Mouse (Mus musculus) megakaryocyte progenitor cell, adult 5-6 weeks (primary cell): ENCODE measurements at regions not wholly inside any gene's neighbourhood (a gene's known extent, or its start where the extent isn't known, plus 50 kb on each side); places are given as distances from the start of the nearest gene placed in this dataset.
A peak's percentile ranks its signal among the peaks of the same experiment; 100 is the strongest.

Source experiments
- ATAC-seq: replicated peaks from 2 replicates; pipeline ENCODE4 v1.8.0; 2016; ENCODE audit warnings: mild to moderate bottlenecking, moderate TSS enrichment, inconsistent platforms; ENCODE audit not compliant: poor library complexity

DNA sequence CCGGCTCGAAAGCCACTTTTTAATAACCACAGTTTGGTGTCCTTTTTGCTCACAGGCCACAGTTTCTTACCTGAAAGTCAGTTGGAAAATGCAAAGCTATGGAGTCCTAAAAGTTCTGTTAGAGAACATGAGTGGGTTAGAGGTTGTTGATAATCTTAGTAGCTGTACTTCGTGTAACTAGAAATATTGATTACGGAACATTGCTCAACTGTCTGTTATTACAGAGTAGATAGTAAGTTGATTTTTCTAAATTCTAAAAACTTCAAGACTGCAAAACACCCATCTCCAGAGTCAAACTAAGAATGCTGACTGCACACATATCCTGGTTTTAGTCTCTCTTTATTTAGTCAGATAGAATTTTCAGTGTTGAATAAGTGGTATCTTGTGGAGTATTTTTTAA is 111.0 kb downstream of the Slc38a4 start:
- no peak for ATAC-seq

DNA sequence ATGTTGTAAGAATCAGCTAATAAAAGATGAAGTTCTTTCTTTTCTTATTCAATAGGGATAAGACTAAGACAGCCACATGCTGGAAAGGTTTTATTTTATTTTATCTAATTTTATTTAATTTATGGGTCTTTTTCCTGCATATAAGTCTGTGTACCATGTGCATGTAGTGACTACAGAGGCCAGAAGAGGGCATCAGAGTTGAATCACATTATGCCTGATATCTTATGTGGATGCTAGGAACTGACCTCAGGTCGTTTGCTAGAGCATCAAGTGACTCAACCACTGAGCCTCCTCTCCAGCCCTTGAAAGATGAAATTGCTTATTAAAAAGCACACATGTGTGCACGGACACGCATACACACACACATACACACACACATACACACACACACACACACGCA is 113.1 kb downstream of the Slc38a4 start:
- ATAC-seq = peak; percentile 52; the same call in 1 of the 2 replicates

DNA sequence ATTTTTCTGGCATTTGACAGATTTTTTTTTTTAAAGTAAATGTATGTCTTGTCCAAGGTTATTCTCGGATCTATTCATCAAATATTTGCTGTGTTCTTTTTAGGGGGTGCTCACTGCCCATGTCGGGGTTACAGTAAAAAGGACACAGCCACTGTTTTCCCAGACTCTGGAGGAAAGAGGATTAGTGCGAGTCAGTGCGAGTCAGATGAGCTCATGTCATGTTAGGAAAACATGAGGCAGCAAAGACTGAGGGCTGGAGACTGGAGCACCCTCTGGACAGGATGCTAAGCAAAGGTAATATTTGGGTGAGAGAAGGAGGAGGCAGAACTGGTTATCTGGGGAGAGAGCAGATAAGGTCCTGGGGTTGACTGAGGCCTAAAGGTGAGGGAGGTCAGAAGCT is 117.3 kb downstream of the Slc38a4 start:
- ATAC-seq = no peak

DNA sequence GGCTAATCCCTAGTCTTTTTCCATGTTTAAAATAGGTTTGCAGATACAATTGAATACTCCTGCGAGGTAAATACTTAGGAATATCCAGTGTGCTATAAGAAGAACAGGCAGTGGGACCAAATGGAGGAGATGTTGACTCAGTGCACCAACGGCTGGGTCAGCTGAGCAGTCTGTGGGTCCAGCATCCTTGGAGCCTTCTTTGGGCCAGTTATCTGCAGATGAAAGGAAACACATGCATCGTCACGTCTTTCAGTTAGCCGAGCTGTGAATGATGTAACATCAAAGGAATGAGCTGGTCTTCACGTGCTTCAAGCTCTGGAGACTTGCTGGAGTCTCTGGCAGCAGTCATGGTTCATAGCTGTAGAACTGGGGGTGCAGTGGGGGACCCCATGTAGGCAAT is 118.1 kb downstream of the Slc38a4 start:
- ATAC-seq = no peak

DNA sequence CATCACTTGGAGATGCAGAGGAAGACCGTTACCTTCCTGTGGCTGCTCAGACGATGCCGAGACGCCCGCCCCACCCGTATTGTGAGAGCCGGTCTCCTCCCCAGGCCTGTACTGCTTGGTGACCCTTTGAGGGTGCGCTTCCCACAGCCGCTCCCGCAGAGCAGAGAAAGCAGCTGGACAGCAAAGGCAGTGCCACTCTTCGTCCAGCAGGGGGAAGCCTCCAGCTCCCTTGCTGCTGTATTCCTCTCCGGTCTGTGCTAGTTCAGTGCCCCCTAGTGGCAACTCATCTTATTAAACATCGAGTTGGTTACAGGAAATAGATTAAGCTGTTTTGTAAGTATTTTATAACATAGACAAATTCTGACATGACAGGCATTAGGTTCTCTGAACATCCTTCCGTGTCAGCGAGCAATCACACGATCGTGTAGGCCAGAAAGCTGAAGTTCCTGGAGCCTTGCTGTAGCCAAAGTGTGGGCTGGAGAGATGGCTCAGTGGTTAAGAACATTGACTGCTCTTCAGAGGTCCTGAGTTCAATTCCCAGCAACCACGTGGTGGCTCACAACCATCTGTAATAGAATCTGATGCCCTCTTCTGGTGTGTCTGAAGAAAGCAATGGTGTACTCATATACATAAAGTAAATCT is 118.9 kb downstream of the Slc38a4 start:
- peak; percentile 100 for ATAC-seq

DNA sequence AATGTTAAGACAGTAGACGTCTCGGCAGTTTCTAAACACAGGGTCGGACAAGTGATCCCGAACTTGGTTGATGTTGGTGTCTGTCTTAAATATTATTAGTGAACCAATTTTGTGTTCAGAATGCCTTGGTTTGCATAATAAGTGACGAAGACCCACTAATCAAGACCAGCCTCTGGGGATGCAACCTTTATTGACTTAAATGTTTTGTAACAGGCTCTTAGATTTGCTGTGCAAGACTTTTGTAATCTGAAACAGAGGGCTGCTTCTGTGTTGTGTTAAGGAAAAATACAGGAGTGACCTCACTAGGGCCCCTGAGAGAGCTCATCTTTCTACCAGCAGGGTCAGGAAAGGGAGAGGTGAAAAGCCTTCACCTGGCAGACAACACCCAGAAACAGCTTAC is 119.5 kb downstream of the Slc38a4 start:
- no peak for ATAC-seq

DNA sequence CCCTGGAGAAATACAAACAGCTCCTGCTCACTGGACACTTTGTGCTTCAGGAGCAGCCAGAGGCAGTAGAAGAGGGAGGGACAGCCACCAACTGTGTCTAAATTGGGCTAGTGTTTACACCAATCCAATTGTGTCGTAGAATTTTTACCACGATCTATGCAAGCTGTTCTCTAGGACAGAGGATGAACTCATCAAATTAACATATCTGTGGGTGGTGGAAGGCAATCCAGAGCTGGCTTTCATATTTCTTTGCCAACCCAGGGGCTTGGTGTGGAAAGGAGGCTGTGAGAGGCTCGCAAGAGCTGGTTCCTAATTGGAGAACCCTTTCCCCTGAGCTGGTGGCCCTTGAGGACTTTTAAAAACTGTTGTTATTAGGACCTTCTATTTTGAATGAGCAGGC is 122.3 kb downstream of the Slc38a4 start:
- ATAC-seq = no peak

DNA sequence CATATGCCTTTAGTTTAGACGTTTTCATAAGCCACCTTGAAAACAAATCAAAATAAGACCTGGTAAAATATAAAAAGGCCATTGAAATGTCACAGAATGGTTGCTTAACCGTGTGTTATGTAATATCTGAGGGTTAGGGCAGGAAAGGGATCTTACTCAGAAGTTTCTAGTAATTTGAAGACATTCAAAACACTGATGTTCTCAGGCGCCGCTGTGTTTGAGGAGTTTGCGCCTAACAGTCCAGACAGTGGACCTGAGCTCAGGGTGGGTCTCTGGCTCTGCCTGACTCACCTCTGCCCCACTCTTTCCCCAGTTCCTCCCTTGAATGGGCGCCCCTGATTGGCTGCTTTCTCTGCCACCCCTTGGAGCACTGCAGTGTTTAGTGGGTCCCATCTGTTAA is 125.2 kb downstream of the Slc38a4 start:
- peak; percentile 38 for ATAC-seq

DNA sequence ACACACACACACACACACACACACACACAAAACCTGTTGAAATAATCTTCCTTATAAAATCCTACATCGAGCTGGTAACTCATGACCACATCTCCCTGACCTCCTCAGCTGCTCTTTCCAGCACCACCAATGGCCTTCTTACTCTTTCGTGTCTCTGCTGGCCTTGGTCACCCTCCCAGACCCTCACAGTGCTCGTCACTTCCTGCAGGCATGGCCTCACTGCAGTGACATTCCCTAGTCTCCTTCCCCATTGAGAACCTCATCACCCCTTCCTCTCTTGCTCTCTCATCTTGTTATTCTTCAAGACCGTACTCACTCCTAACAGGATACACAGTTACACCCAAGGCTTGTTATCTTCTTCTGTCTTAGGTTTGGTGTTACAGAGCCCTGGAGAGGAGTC is 126.0 kb downstream of the Slc38a4 start:
- no peak for ATAC-seq

DNA sequence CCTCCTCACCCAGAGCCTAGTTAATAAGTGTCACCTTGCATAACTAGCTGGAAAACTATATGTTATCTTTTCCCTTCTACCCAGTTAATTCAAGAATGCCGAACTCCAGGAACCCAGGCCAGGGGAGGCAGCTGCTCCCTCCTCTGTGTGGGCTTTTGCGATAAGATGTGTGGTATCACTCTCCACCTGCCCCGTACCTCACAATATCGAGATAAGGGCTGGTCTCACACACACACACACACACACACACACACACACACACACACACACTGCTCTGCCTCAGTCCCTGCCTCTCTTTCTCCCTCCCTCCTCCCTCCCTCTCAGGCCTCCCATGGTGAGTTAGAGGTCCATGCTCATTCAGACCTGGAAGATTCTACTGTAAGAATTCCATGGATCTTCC is 127.1 kb downstream of the Slc38a4 start:
- ATAC-seq = peak; percentile 70

DNA sequence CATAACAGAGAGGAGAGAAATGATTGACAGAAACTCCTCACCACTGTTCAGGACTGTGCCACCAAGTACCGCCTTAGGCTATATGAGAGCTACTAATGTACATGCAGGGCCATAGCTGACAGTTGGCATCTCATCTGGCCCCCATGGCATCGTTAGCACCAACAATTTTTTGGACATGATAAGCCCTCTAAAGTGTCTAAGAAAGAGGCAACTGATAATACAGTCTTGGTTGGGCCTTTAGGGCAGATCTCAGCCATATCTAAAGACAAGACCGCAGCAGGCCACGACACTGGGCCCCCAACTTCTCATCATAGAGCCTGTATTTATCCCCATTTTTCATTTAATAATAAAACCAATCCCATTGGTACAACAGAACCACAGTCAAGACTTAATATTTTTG is 128.1 kb downstream of the Slc38a4 start:
- ATAC-seq = peak; percentile 47

DNA sequence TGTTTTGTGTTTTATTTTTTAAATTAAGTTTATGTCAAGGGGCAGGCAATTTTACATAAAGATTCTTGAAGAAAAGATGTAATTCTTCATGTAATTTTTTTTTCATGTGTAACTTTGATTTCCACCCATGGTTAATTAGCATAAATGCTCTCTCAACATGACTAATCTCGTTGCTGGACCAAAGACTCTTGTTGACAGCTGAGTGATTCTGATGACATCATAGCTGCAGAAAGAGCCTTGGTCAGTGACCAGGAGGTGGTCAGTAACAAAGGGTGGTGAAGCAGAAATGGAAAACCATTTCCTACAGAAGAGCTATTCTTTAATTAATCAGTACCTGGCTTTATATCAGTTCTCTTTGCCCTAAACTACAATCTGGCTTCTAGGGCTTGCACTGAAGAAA is 129.1 kb downstream of the Slc38a4 start:
- ATAC-seq = no peak

DNA sequence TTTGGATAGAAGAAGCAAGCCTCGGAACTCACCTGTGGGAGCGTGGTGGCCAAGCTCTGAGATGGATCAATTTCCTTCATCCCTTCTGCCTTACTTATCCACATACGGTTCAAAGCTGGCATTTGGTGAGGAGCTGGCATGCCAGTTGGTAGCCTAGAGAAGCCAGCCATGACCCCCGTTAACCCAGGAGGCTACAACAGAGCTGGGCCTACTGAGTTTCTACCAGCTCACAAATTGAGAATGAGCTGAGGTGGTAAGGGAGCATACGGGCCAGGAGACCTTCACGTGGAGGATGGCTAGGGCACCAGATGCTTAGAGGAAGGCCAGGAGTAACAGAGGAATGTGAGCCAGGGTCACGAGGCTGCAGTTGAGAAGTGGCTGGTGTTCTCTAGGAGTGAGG is 139.2 kb downstream of the Slc38a4 start:
- no peak for ATAC-seq

DNA sequence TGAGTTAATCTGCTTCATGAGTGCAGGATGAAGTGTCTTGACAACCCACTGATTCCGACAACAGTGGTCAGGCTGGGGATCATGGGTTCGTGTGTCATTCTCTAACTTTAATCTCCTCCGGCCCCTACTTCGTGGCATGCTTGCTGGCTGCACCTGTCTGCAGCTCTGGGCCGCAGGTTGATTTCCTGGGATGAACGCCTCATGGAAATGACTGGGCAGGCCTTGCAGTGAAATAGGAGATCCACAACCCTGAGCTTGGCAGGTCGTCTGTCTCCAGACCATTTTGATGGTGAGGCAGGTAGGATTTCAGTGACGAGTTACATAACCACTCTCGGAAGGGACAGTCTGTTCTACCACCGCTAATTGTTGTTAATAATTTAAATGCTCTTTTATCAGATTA is 140.2 kb downstream of the Slc38a4 start:
- ATAC-seq = no peak

DNA sequence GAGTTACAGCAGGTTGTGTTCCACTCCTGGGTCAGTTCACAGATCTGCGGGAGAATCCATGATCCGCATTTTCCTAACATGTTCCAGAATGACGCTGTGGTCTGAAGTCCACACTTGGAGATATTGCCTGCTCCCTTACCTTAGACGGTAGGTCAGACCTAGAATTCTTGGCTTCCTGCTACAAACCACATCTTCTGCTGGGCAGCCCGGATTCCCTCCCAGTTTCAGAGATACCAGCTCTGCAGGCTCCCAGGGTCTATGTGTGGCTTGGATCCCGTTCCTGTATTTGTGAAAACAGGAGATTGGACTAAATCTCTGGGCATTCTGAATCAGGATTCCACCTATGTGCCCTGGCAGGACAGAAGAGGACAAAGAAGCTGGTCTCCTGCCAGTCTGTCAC is 140.8 kb downstream of the Slc38a4 start:
- ATAC-seq = no peak

DNA sequence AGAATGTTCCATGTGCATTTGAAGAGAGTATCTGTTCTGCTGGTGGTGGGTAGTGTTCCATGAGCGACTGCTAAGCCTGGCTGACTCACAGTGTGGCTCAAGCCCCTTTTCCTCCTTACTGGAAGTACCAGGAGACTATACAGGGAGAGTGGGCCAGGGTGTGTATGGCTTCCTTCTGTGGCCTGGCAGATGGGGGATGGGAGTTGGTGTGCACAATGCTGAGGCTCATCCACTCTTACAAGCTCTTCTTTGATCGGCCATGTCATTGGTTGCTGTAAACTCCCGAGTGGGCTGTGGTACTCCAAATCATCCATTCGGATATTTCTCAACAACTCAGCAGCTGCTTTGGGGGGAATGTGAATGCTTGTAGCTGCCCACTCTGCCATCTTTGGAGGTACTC is 150.2 kb downstream of the Slc38a4 start:
- no peak for ATAC-seq

DNA sequence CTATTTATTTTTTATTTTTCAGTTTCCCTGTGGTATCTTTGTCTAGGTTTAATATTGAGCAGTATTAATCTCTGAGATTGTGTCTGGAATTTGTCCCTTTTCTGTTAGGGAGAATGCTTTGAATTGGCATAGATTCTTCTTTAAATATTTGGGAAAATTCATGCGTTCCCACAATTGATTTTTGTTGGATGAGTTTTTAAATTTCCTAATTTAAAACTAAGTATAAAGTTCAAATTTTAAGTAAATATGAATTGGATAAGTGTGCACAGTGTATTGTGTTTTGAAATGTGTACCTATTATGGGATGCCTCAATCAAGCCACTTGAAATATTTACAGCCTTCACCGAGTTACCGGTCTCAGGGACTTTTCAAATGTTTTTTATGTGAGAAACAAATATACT is 152.3 kb downstream of the Slc38a4 start:
- no peak for ATAC-seq

DNA sequence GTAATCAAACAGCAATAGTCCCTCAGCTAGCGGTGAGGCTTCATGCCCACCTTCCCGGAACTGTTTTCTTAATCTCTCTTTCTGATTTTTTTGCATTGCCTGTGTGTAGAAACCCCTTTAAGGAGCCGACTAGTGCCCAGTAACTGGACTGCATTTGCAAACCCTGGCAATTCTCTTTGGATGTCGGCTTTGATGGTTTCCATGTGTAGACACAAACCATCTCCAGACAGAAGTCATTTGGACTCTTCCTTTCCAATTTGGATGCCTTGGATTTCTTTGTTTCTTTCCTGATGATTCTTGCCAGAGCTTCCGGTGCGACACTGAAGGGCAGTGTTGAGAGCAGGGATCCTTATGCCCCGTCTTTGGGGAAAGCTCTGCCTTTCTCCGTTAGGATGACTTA is 153.0 kb downstream of the Slc38a4 start:
- ATAC-seq = no peak

DNA sequence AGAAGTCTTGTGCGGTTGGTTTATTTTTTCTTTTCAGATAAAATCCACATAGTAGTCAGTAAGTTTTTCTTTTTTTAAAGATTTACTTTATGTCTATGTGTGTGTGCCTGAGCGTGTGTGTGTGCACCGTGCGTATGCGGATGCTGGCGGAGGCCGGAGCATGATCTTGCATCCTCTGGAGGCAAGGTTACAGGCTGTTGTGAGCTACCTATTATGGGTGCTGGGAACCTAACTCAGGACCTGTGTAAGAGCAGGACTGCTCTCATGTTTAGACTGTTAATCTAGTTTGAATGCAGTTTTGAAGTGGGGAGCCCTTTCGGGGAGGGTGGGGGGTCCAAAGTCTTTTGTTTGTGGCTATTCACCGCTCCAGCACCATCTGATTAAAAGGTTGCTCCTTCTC is 154.1 kb downstream of the Slc38a4 start:
- no peak for ATAC-seq

DNA sequence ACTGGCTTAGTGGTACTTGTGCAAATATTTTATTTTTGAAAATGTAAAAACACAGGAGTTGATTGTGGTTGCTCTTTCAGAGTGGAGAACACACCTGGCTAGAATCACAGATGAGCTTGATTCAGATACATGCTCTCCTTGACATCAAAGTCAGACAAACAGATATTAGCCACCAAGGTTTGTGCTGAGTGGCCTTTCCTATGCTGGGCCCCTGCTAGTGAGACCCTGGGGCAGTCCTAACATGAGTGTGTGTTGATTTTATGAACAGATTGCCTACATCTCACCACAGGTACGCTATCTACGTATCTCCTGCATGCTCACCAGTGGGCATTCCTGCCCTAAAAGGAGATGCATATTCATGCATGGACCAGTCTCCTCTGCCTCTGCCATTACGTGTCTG is 157.5 kb downstream of the Slc38a4 start:
- no peak for ATAC-seq

DNA sequence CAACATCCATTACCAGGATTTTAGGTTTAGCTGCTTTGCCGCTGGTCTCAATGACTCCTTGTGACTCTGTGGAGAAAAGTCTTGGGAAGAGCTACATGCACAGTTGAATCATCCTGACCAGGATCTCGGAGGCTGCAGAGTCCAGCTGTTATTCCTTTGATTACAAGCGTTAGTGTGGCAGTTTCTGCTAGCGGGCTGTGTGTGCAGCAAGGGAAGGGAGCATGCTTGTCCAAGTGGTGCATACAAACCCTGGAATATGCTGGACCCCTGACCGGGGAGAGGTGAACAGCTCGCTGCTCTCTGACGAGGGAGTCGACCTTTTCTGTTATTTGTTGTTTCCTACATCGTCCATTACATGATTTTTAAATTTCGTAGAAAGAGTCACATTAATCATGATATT is 170.9 kb downstream of the Slc38a4 start:
- ATAC-seq = no peak

DNA sequence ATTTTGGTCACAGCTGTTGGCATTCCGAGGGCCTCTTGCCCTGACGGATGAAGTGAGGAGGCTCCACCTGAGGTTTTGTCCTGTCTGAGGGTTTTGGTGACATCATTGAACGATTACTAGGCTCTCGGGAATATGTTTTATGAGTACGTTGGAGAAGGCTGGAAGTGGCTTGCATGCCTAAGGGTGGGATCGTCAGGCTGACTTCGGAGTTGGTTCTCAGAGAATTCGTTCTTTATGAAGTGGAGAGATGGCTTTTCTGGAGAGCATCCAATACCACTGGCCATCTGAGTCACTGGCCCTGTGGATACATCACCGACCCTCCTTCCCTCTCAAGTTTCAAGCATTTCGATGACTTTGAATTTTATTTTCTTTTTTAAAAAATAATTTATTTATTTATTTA is 172.0 kb downstream of the Slc38a4 start:
- ATAC-seq = no peak

DNA sequence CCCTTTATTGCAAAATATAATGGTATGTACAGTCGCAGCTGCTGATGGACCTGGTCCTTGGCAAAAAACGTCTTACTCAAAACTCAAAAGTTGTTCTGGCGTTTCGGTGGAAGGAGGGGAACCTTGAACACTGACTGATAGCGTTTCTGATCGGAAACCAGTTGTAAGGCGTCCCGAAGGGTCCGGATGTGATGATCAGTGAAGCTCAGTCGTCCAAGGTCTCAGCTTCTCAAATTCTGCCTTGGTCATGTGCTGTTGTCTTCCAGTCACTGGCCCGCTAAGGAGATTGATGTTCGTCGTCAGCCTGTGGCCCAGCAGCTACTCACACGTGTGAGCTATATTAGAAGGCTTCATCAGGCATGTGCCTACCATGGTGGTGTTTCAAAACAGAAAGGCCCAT is 173.5 kb downstream of the Slc38a4 start:
- no peak for ATAC-seq
